Mouse (Mus musculus): ENCODE results near the gene Gm45837. TPM values are rescaled to one million over a fixed set of nuclear protein-coding genes. Genes with fewer than 3 reads are reported as not detected.
A peak's percentile ranks its signal among the peaks of the same experiment; 100 is the strongest.

The Gm45837 gene
- total and polyA plus RNA-seq, 3 experiments, result 1.2 TPM; not detected in 2

GRCm38 (mm10) chr7:101403831-101404230 lies 6.9 kb upstream of the Gm45837 start:
- TF ChIP-seq JUND (IDR thresholded peaks at IDR 0.05; ENCODE audit: low read depth, low read length) (no peak), TBP (IDR thresholded peaks at IDR 0.05; ENCODE audit: low read depth, low read length) (no peak), CHD1 (IDR thresholded peaks at IDR 0.05; ENCODE audit: low read depth, low read length) (no peak), ZMIZ1 (IDR thresholded peaks at IDR 0.05; ENCODE audit: low read depth, low read length) (no peak), NRF1 (IDR thresholded peaks at IDR 0.05; ENCODE audit: insufficient read depth, low read depth, low read length, poor library complexity, severe bottlenecking) (no peak), E2F4 (IDR thresholded peaks at IDR 0.05; ENCODE audit: borderline replicate concordance, low read depth, low read length) (no peak), NELFE (IDR thresholded peaks at IDR 0.05; ENCODE audit: low read depth, low read length) (no peak), CTCF (IDR thresholded peaks at IDR 0.05 in 2 of 3, conservative IDR thresholded peaks at IDR 0.05 in 1 of 3; ENCODE audit: control insufficient read depth in 1 of 3, insufficient read depth in 1 of 3, low read depth in 2 of 3, low read length in 3 of 3, poor library complexity in 1 of 3, severe bottlenecking in 1 of 3) (no peak)
- Histone ChIP-seq H3K4me3 (ENCODE audit: control insufficient read depth in 1 of 2, insufficient read depth in 1 of 2, low read depth in 2 of 2, low read length in 2 of 2) (no peak overlapping the region), H3K27ac (ENCODE audit: control insufficient read depth, low read depth, low read length) (no peak overlapping the region), H3K4me1 (ENCODE audit: control insufficient read depth in 1 of 2, insufficient read depth in 2 of 2, low read length in 2 of 2) (no peaks in the 10 kb centered on the region), H3K79me2 (ENCODE audit: control insufficient read depth, insufficient read depth, low read length, poor library complexity) (no peaks in the 10 kb centered on the region), H3K36me3 (ENCODE audit: control insufficient read depth in 1 of 2, insufficient read depth in 2 of 2, low read length in 2 of 2) (no peaks in the 10 kb centered on the region; a peak in 1 of 4 replicates), H3K9me3 (replicated peaks; ENCODE audit: insufficient read depth, low read length) (no peaks in the 10 kb centered on the region), H3K27me3 (ENCODE audit: control insufficient read depth in 1 of 2, insufficient read depth in 2 of 2, low read length in 2 of 2) (no peaks in the 10 kb centered on the region), H3K9ac (ENCODE audit: control insufficient read depth, low read depth, low read length, poor library complexity, severe bottlenecking) (no peak overlapping the region)
- no peak for DNase-seq (ENCODE audit: low read depth, low spot score)

GRCm38 (mm10) chr7:101412796-101413195 lies 2.1 kb downstream of the Gm45837 start:
- Histone ChIP-seq H3K4me3 (ENCODE audit: control insufficient read depth in 1 of 2, insufficient read depth in 1 of 2, low read depth in 2 of 2, low read length in 2 of 2) (no peak overlapping the region), H3K36me3 (ENCODE audit: control insufficient read depth in 1 of 2, insufficient read depth in 2 of 2, low read length in 2 of 2) (peaks cover 0 to 3% of the 10 kb centered on the region in 2 experiments; a peak in 2 of 4 replicates), H3K9me3 (replicated peaks; ENCODE audit: insufficient read depth, low read length) (no peaks in the 10 kb centered on the region), H3K9ac (ENCODE audit: control insufficient read depth, low read depth, low read length, poor library complexity, severe bottlenecking) (no peak overlapping the region), H3K27ac (ENCODE audit: control insufficient read depth, low read depth, low read length) (no peak overlapping the region), H3K79me2 (ENCODE audit: control insufficient read depth, insufficient read depth, low read length, poor library complexity) (no peaks in the 10 kb centered on the region), H3K4me1 (ENCODE audit: control insufficient read depth in 1 of 2, insufficient read depth in 2 of 2, low read length in 2 of 2) (peaks cover 3 to 11% of the 10 kb centered on the region in 2 experiments; a peak in 3 of 4 replicates), H3K27me3 (ENCODE audit: control insufficient read depth in 1 of 2, insufficient read depth in 2 of 2, low read length in 2 of 2) (no peaks in the 10 kb centered on the region)
- DNase-seq (ENCODE audit: low read depth, low spot score), result peak; percentile 84
- TF ChIP-seq USF2 (IDR thresholded peaks at IDR 0.05; ENCODE audit: borderline replicate concordance in 1 of 2, insufficient read depth in 1 of 2, low read depth in 1 of 2, low read length in 2 of 2) (no peak), CHD2 (IDR thresholded peaks at IDR 0.05; ENCODE audit: low read length) (no peak), JUND (IDR thresholded peaks at IDR 0.05; ENCODE audit: low read depth, low read length) (0 out of 2 replicates have a peak, but pooled peaks have one; percentile 9), SMC3 (IDR thresholded peaks at IDR 0.05; ENCODE audit: low read depth, low read length) (peak; percentile 91), HCFC1 (IDR thresholded peaks at IDR 0.05; ENCODE audit: low read depth, low read length) (peak; percentile 10; the same call in 1 of the 2 replicates), ZC3H11A (IDR thresholded peaks at IDR 0.05; ENCODE audit: low read depth, low read length) (peak; percentile 58), RAD21 (IDR thresholded peaks at IDR 0.05; ENCODE audit: low read depth, low read length) (peak; percentile 79), TAL1 (IDR thresholded peaks at IDR 0.05; ENCODE audit: low read length) (no peak), CTCF (IDR thresholded peaks at IDR 0.05 in 2 of 3, conservative IDR thresholded peaks at IDR 0.05 in 1 of 3; ENCODE audit: control insufficient read depth in 1 of 3, insufficient read depth in 1 of 3, low read depth in 2 of 3, low read length in 3 of 3, poor library complexity in 1 of 3, severe bottlenecking in 1 of 3) (peak in 2 of 3 experiments; percentile 98 to 99)

Data from MEL (cell line).